Mouse (Mus musculus) CH12.LX (cell line): ENCODE measurements around the gene Ift43. TPM values are rescaled to one million over a fixed set of nuclear protein-coding genes. Genes with fewer than 3 reads are reported as not detected.

ENCODE experiments used
- DNase-seq: peaks from one replicate; pipeline ENCODE4 v3.0.0-alpha.2; 2013; ENCODE audit errors: extremely low read depth
- H3K27ac ChIP-seq: 2 replicates; pipeline ENCODE4 v1.5.1; 2012; ENCODE audit warnings: low read depth, mild to moderate bottlenecking, control low read depth, moderate library complexity; ENCODE audit not compliant: insufficient read depth
- H3K27me3 ChIP-seq: replicated peaks from 2 replicates; pipeline ENCODE3; 2012; ENCODE audit warnings: inconsistent platforms
- H3K36me3 ChIP-seq, 2 experiments: replicated peaks in 1 of 2; 2 replicates each; pipeline versions ENCODE3 to v1.6.1; 2012; ENCODE audit warnings: inconsistent platforms in 1 of 2, low read length in 1 of 2, mild to moderate bottlenecking in 1 of 2, mixed read lengths in 1 of 2, moderate library complexity in 1 of 2; ENCODE audit not compliant: control insufficient read depth in 1 of 2, insufficient read depth in 1 of 2
- H3K4me1 ChIP-seq, 2 experiments: 2 replicates each; pipeline ENCODE4 v1.6.1; 2012; ENCODE audit warnings: inconsistent platforms in 1 of 2, moderate library complexity in 1 of 2; ENCODE audit not compliant: insufficient read depth in 2 of 2, control insufficient read depth in 1 of 2
- H3K4me2 ChIP-seq: 2 replicates; pipeline ENCODE4 v1.6.1; 2012; ENCODE audit warnings: low read depth, mild to moderate bottlenecking, control low read depth; ENCODE audit not compliant: poor library complexity, insufficient read depth, severe bottlenecking
- H3K4me3 ChIP-seq, 3 experiments: fragments of 150-350 bp in 1 of 3; sonication (generic) in 1 of 3; replicated peaks in 1 of 3; 2 replicates each; pipeline versions ENCODE3 to v1.5.1; 2011 to 2012; ENCODE audit warnings: low read depth in 2 of 3, low read length in 2 of 3, mild to moderate bottlenecking in 2 of 3, moderate library complexity in 2 of 3, control low read depth in 1 of 3, improper control_type of control experiment in 1 of 3, inconsistent platforms in 1 of 3, mixed read lengths in 1 of 3; ENCODE audit not compliant: poor library complexity in 1 of 3
- H3K79me2 ChIP-seq: replicated peaks from 2 replicates; pipeline ENCODE4 v1.6.1; 2012; ENCODE audit warnings: mild to moderate bottlenecking, moderate library complexity; ENCODE audit not compliant: control insufficient read depth, poor library complexity, insufficient read depth, severe bottlenecking; ENCODE audit errors: extremely low read depth
- H3K9ac ChIP-seq: 2 replicates; pipeline ENCODE4 v1.6.1; 2012; ENCODE audit warnings: low read depth, mild to moderate bottlenecking, control low read depth, moderate library complexity; ENCODE audit not compliant: insufficient read depth
- H3K9me3 ChIP-seq: replicated peaks from 2 replicates; pipeline ENCODE3; 2012; ENCODE audit warnings: low read length, inconsistent platforms, mixed read lengths
- BHLHE40 ChIP-seq: IDR thresholded peaks from 2 replicates; pipeline ENCODE4 v1.6.1; 2011; ENCODE audit warnings: mild to moderate bottlenecking, low read depth, low read length, improper control_type of control experiment
- CHD1 ChIP-seq: IDR thresholded peaks from 2 replicates; pipeline ENCODE4 v1.6.1; 2012; ENCODE audit warnings: low read depth, low read length, improper control_type of control experiment, inconsistent platforms
- CHD2 ChIP-seq: IDR thresholded peaks from 2 replicates; pipeline ENCODE4 v1.6.1; 2011; ENCODE audit warnings: low read length, improper control_type of control experiment
- CTCF ChIP-seq, 2 experiments: IDR thresholded peaks in 1 of 2; conservative IDR thresholded peaks in 1 of 2; 2 replicates each; pipeline ENCODE4 v1.5.1; 2011 to 2012; ENCODE audit warnings: low read depth in 2 of 2, low read length in 2 of 2, improper control_type of control experiment in 1 of 2, inconsistent platforms in 1 of 2, mild to moderate bottlenecking in 1 of 2, moderate library complexity in 1 of 2
- EP300 ChIP-seq: IDR thresholded peaks from 2 replicates; pipeline ENCODE4 v1.6.1; 2011; ENCODE audit warnings: low read length, improper control_type of control experiment
- ETS1 ChIP-seq: conservative IDR thresholded peaks from 2 replicates; pipeline ENCODE4 v1.6.1; 2012; ENCODE audit warnings: low read depth, mild to moderate bottlenecking, inconsistent platforms, low read length, improper control_type of control experiment, moderate library complexity
- GABPA ChIP-seq: IDR thresholded peaks from 2 replicates; pipeline ENCODE4 v1.6.1; 2012; ENCODE audit warnings: low read depth, low read length, improper control_type of control experiment, inconsistent platforms; ENCODE audit not compliant: insufficient replicate concordance
- HCFC1 ChIP-seq: IDR thresholded peaks from 2 replicates; pipeline ENCODE4 v1.6.1; 2012; ENCODE audit warnings: low read depth, mild to moderate bottlenecking, inconsistent platforms, low read length, improper control_type of control experiment
- IRF4 ChIP-seq: IDR thresholded peaks from 2 replicates; pipeline ENCODE4 v1.6.1; 2014; ENCODE audit warnings: low read depth, mild to moderate bottlenecking, inconsistent platforms, low read length, improper control_type of control experiment
- JUN ChIP-seq: IDR thresholded peaks from 2 replicates; pipeline ENCODE4 v1.6.1; 2011; ENCODE audit warnings: low read depth, mild to moderate bottlenecking, low read length, improper control_type of control experiment, moderate library complexity; ENCODE audit not compliant: insufficient read depth
- KAT2A ChIP-seq: IDR thresholded peaks from 2 replicates; pipeline ENCODE4 v1.6.1; 2012; ENCODE audit warnings: low read length, improper control_type of control experiment, inconsistent platforms; ENCODE audit not compliant: insufficient replicate concordance
- MAFK ChIP-seq: IDR thresholded peaks from 2 replicates; pipeline ENCODE4 v1.6.1; 2011; ENCODE audit warnings: low read length, improper control_type of control experiment; ENCODE audit not compliant: insufficient replicate concordance
- MAZ ChIP-seq: IDR thresholded peaks from 2 replicates; pipeline ENCODE4 v1.6.1; 2012; ENCODE audit warnings: low read depth, mild to moderate bottlenecking, inconsistent platforms, low read length, improper control_type of control experiment, moderate library complexity
- MEF2A ChIP-seq: IDR thresholded peaks from 2 replicates; pipeline ENCODE4 v1.6.1; 2014; ENCODE audit warnings: low read depth, mild to moderate bottlenecking, inconsistent platforms, low read length, improper control_type of control experiment, borderline replicate concordance
- MYC ChIP-seq: IDR thresholded peaks from 2 replicates; pipeline ENCODE4 v1.6.1; 2011; ENCODE audit warnings: low read depth, mild to moderate bottlenecking, improper control_type of control experiment, low read length
- NELFE ChIP-seq: IDR thresholded peaks from 2 replicates; pipeline ENCODE4 v1.6.1; 2011; ENCODE audit warnings: low read depth, low read length, improper control_type of control experiment
- NRF1 ChIP-seq: IDR thresholded peaks from 2 replicates; pipeline ENCODE4 v1.6.1; 2014; ENCODE audit warnings: low read depth, mild to moderate bottlenecking, inconsistent platforms, low read length, improper control_type of control experiment, moderate library complexity
- PAX5 ChIP-seq: IDR thresholded peaks from 2 replicates; pipeline ENCODE4 v1.6.1; 2012; ENCODE audit warnings: low read length, inconsistent platforms, mixed read lengths
- POLR2A ChIP-seq: IDR thresholded peaks from 2 replicates; pipeline ENCODE4 v1.6.1; 2011; ENCODE audit warnings: low read depth, mild to moderate bottlenecking, improper control_type of control experiment, low read length
- RAD21 ChIP-seq: IDR thresholded peaks from 2 replicates; pipeline ENCODE4 v1.6.1; 2011; ENCODE audit warnings: low read depth, mild to moderate bottlenecking, low read length, improper control_type of control experiment, moderate library complexity
- TBP ChIP-seq: conservative IDR thresholded peaks from 2 replicates; pipeline ENCODE4 v1.6.1; 2011; ENCODE audit warnings: low read depth, low read length, improper control_type of control experiment
- USF2 ChIP-seq: conservative IDR thresholded peaks from 2 replicates; pipeline ENCODE4 v1.6.1; 2011; ENCODE audit warnings: low read depth, low read length, improper control_type of control experiment
- ZC3H11A ChIP-seq: IDR thresholded peaks from 2 replicates; pipeline ENCODE4 v1.6.1; 2012; ENCODE audit warnings: low read depth, mild to moderate bottlenecking, inconsistent platforms, low read length, improper control_type of control experiment
- ZKSCAN1 ChIP-seq: IDR thresholded peaks from 2 replicates; pipeline ENCODE4 v1.6.1; 2012; ENCODE audit warnings: low read depth, inconsistent platforms, low read length, improper control_type of control experiment, borderline replicate concordance
- ZNF384 ChIP-seq: IDR thresholded peaks from 2 replicates; pipeline ENCODE4 v1.6.1; 2012; ENCODE audit warnings: low read depth, low read length, improper control_type of control experiment, inconsistent platforms
- dilution Hi-C: fragments of 300-500 bp; cut with MboI; formaldehyde crosslinking; loops from 2 replicates; pipeline ENCODE4 v1.14.3; 2020; ENCODE audit warnings: low sequenced_read_pairs; ENCODE audit not compliant: extremely low pct_unique_long_range_greater_than_20kb, extremely low pct_ligation_motif_present
- in situ Hi-C: fragments of 300-500 bp; cut with MboI; formaldehyde crosslinking; loops from 3 replicates; pipeline ENCODE4 v1.14.3; 2019; ENCODE audit warnings: low sequenced_read_pairs, low pct_ligation_motif_present, low pct_unique_long_range_greater_than_20kb, mixed read lengths
- polyA plus RNA-seq: library from polyadenylated mRNA; unstranded; fragments of >175 nt; gene quantifications from 2 replicates; pipeline ENCODE4 v1.2.1, GENCODE M21; 2012; ENCODE audit warnings: low read depth; ENCODE audit not compliant: insufficient read length
- total RNA-seq, 2 experiments: library from RNA; depleted of rRNA; stranded (reverse); fragments of 300-350 nt in 1 of 2; fragments of >200 nt in 1 of 2; gene quantifications; 2 replicates each; pipeline ENCODE4 v1.2.3; 2012 to 2014

Gene Ift43
- total and polyA plus RNA-seq, 3 experiments, result 2.0 to 8.6 (median 2.8) TPM

GRCm38 (mm10) chr12:86039078-86039477 lies 43.3 kb upstream of the Ift43 start:
- H3K9ac ChIP-seq, result no peak overlapping the region
- DNase-seq, result no peak
- in situ Hi-C loops, result no loop called here
- peaks cover 6% of the 10 kb centered on the region for H3K9me3 ChIP-seq
- TF ChIP-seq NELFE (no peak), USF2 (no peak), KAT2A (no peak), CHD1 (no peak), ETS1 (no peak), MAFK (no peak), CHD2 (no peak), HCFC1 (no peak), RAD21 (no peak), GABPA (no peak)
- H3K4me2 ChIP-seq, result no peak overlapping the region
- H3K4me1 ChIP-seq, result no peaks in the 10 kb centered on the region
- peaks cover 0 to 12% of the 10 kb centered on the region in 2 experiments for H3K36me3 ChIP-seq
- H3K79me2 ChIP-seq, result no peaks in the 10 kb centered on the region
- no peak overlapping the region for H3K27ac ChIP-seq
- H3K4me3 ChIP-seq, result no peak overlapping the region
- H3K27me3 ChIP-seq, result no peaks in the 10 kb centered on the region
- dilution Hi-C loops, result no loop called here

GRCm38 (mm10) chr12:86039751-86040150 lies 42.6 kb upstream of the Ift43 start:
- DNase-seq, result no peak
- no peak overlapping the region for H3K27ac ChIP-seq
- dilution Hi-C loops, result no loop called here
- H3K27me3 ChIP-seq, result no peaks in the 10 kb centered on the region
- H3K4me1 ChIP-seq, result no peaks in the 10 kb centered on the region
- no peak overlapping the region for H3K4me3 ChIP-seq
- no peak overlapping the region for H3K9ac ChIP-seq
- TF ChIP-seq MYC (no peak), CHD1 (no peak), USF2 (no peak), EP300 (no peak), NRF1 (no peak), ZKSCAN1 (no peak), JUN (no peak), ETS1 (no peak), ZC3H11A (no peak), MEF2A (no peak), MAZ (no peak), CTCF (conservative IDR thresholded peaks at IDR 0.05 in 1 of 2, IDR thresholded peaks at IDR 0.05 in 1 of 2; ENCODE audit: low read depth in 2 of 2, low read length in 2 of 2) (no peak), IRF4 (no peak), PAX5 (no peak), BHLHE40 (no peak), KAT2A (no peak), TBP (no peak), MAFK (no peak), ZNF384 (no peak), POLR2A (no peak)
- H3K79me2 ChIP-seq, result no peaks in the 10 kb centered on the region
- H3K36me3 ChIP-seq, result peaks cover 0 to 11% of the 10 kb centered on the region in 2 experiments
- H3K4me2 ChIP-seq, result no peak overlapping the region
- peaks cover 6% of the 10 kb centered on the region for H3K9me3 ChIP-seq
- in situ Hi-C loops, result no loop called here
